Mouse (Mus musculus) forebrain, embryonic 11.5 days (tissue): Measurements from ENCODE around the gene Cdk19. TPM values are rescaled to one million over a fixed set of nuclear protein-coding genes. Genes with fewer than 3 reads are reported as not detected.

ENCODE experiments used
- polyA plus RNA-seq: library from polyadenylated mRNA; unstranded; fragments of >200 nt; fragmentation: Nextera tagmentation; extraction: Ambion mirVana; gene quantifications from 2 replicates; pipeline ENCODE4 v1.2.1, GENCODE M21; 2014

The Cdk19 gene
- polyA plus RNA-seq, 1 experiment from 2014 or later = 8.0 TPM

Other genes with a start within 250 kb of the Cdk19 start
- gene Slc16a10, start 197.3 kb upstream of the Cdk19 start, polyA plus RNA-seq = 6.2 and 9.1 TPM in 2 replicates
- 74.8 and 77.7 TPM in 2 replicates for gene Rpf2, start 92.5 kb upstream of the Cdk19 start, polyA plus RNA-seq
- 139 and 146 TPM in 2 replicates for gene Gtf3c6, start 81.5 kb upstream of the Cdk19 start, polyA plus RNA-seq
- 94.8 and 108 TPM in 2 replicates for gene Amd1, start 37.4 kb upstream of the Cdk19 start, polyA plus RNA-seq
- not detected in 2 replicates for gene Slc22a16, start 230.8 kb downstream of the Cdk19 start, polyA plus RNA-seq